Mouse (Mus musculus) lung, adult 2 months (tissue): ENCODE data around the gene Znhit6. TPM values are rescaled to one million over a fixed set of nuclear protein-coding genes. Genes with fewer than 3 reads are reported as not detected.
A peak's percentile ranks its signal among the peaks of the same experiment; 100 is the strongest.

Experiments
- DNase-seq: peaks from one replicate; pipeline ENCODE4 v3.0.0; 2022
- H3K4me1 ChIP-seq: fragments of 200-500 bp; 2 replicates; pipeline ENCODE4 v1.6.1; 2011; ENCODE audit warnings: low read length; ENCODE audit not compliant: control insufficient read depth, insufficient read depth
- H3K4me3 ChIP-seq: fragments of 200-500 bp; replicated peaks from 2 replicates; pipeline ENCODE3; 2011; ENCODE audit warnings: low read depth, mild to moderate bottlenecking, control low read depth, low read length; ENCODE audit errors: extremely low read depth
- CTCF ChIP-seq: fragments of 200-500 bp; IDR thresholded peaks from 2 replicates; pipeline ENCODE4 v1.5.1; 2011; ENCODE audit warnings: mild to moderate bottlenecking, low read length, control low read depth; ENCODE audit not compliant: insufficient read depth
- POLR2A ChIP-seq: fragments of 200-500 bp; IDR thresholded peaks from 2 replicates; pipeline ENCODE4 v1.6.1; 2011; ENCODE audit warnings: low read depth, mild to moderate bottlenecking, control low read depth, low read length, borderline replicate concordance; ENCODE audit errors: extremely low read depth
- WGBS: fragments of 180-500 bp; shearing (Covaris S2); methylation state at CpG from one replicate; pipeline ENCODE4 v1.1.7; 2018; 5-methylcytosine and 5-hydroxymethylcytosine counted together
- polyA plus RNA-seq: library from polyadenylated mRNA; depleted of rRNA; stranded (reverse); fragments of >200 nt; gene quantifications from 2 replicates; pipeline ENCODE4 v1.2.3, GENCODE M21; 2012; rRNA removed

Znhit6 gene
- polyA plus RNA-seq, 1 experiment = 4.2 TPM

GRCm38 (mm10) chr3:145649852-145650202 is 73.8 kb downstream of the Znhit6 start, which contains the start of gene Ccn1:
Gene Ccn1 (minus strand): TSS chr3:145649981.
- peak; percentile 84 for DNase-seq
- Histone ChIP-seq H3K4me1 (peaks cover 8% of the 10 kb centered on the region), H3K4me3 (peak within 1 kb of the TSS; percentile 81)
- WGBS = 1% methylated on average over 29 of the region's 29 CpGs
- peak; percentile 97 for TF ChIP-seq POLR2A
- no peak for TF ChIP-seq CTCF

- H3K4me3 ChIP-seq = peak overlapping the region; percentile 81
- 1% methylated on average over 18 of the region's 18 CpGs for WGBS
- DNase-seq = peak; percentile 53
- H3K4me1 ChIP-seq = peaks cover 8% of the 10 kb centered on the region
- TF ChIP-seq POLR2A (peak; percentile 32; the same call in 1 of the 2 replicates), CTCF (no peak)
These were observed 74.5 kb downstream of the Znhit6 start for GRCm38 (mm10) chr3:145650298-145651011.

DNA sequence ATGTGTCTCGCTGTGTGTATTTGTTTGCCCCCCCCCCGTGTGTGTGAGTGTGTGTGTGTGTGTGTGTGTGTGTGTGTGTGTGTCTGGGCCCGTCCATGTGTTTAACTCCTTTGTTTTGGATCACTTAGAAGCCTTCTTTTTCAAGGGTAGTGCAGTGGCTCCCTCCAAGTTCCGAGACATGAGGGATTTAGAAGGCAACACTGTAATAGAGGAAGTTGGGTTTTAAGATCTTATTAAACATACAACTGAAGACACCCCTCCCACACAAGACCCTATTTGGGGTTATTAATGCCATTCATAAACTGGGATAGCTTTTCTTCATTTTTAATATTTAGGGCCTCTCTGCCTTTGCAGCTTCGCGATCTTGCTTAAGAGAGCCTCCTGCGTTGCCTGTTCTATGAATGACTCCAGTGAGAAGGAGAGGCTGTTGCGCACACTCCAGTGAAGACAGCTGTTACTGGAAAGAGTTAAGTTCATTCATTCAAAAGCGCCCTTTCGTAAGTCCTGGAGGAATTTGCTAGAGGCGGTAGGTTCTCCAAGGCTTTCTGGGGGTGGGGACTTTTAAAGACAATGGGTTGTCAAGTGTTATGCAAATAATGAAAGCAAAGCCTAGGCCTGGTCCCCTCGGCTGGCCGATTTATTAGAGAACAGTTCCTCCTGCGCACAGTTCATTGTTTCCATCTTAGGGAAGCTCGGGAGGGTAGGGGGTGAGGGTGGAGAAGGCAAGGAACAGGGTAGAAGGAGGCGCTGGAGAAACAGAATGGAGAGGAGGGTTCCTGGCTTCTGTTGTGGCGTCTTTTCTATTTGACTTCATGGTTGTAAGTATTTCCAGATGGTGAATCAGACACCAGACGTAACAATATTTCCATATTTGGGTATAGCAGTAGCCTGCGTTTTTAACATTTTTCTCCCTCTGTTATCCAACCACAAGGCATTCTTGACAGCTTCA is 75.3 kb downstream of the Znhit6 start:
- peak overlapping the region; percentile 54 for H3K4me3 ChIP-seq
- peak; percentile 35 for DNase-seq
- H3K4me1 ChIP-seq = peaks cover 8% of the 10 kb centered on the region
- TF ChIP-seq POLR2A (peak; percentile 26; the same call in 1 of the 2 replicates), CTCF (no peak)
- WGBS = 11% methylated on average over 19 of the region's 19 CpGs

GRCm38 (mm10) chr3:145651978-145652321 is 75.9 kb downstream of the Znhit6 start:
- Histone ChIP-seq H3K4me3 (peak overlapping the region; percentile 26), H3K4me1 (peaks cover 8% of the 10 kb centered on the region)
- DNase-seq = no peak
- TF ChIP-seq CTCF (no peak), POLR2A (no peak)
- WGBS = 39% methylated on average over 10 of the region's 10 CpGs

DNA sequence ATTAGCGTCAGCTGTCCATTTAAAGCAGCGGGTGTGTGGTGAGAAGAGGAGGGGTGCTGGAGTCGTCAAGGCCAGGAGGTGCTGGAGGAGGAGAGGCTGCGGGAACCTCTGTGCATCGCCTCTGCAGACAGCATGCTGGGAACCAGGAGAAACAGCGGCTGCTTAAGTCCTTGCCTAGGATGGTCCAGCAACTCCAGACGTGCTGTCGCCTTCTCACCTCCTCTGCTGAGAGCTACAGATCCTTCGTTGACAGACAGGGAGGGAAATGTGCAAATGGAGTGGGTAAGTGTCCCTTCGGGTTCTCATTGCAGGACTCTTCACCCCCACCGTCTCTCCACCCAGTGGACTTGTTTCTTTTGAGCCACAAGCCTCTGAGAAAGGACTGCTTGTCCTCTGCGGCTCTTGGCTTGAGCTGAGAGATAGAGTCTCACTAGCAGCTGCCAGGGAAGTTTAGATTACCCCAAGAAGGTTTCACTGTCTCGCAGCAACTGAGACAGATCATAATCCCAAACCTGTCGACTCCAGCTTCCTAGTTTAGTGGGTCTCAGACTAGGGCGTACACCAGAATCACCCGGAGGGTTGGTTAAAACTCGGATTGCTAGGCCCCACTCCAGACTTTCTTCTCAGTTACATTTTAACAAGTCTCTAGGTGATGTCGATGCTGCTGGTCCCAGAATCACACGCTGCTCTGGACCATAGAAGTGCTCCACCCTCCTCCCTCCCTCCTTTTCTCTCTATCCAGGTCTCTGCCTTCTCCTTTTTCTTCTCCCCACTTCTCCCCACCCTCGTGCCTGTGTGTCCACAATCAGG is 76.5 kb downstream of the Znhit6 start:
- WGBS = 41% methylated on average over 20 of the region's 20 CpGs
- peak; percentile 44 for DNase-seq
- H3K4me3 ChIP-seq = peak overlapping the region; percentile 70
- TF ChIP-seq CTCF (no peak), POLR2A (0 out of 2 replicates have a peak, but pooled peaks have one; percentile 7)
- peaks cover 8% of the 10 kb centered on the region for H3K4me1 ChIP-seq

GRCm38 (mm10) chr3:145653191-145653940 is 77.4 kb downstream of the Znhit6 start:
- WGBS = 2% methylated on average over 53 of the region's 53 CpGs
- peak overlapping the region; percentile 70 for H3K4me3 ChIP-seq
- TF ChIP-seq CTCF (no peak), POLR2A (peak; percentile 37; the same call in 1 of the 2 replicates)

DNA sequence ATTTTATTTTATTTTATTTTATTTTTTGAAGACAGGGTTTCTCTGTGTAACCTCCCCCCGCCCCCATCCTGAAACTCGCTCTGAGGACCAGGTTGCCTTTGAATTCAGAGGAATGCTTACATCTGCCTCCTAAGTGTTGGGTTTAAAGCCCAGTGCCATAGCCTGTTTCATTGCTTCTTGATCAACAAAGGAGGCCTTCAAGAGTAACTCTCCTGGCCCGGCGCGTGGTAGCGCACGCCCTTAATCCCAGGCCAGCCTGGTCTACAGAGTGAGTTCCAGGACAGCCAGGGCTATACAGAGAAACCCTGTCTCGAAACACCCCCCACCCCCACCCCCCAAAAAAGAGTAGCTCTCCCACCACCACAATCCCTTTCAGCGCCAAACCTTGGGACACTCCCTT is 78.0 kb downstream of the Znhit6 start:
- DNase-seq = no peak
- Histone ChIP-seq H3K4me3 (no peak overlapping the region), H3K4me1 (peaks cover 8% of the 10 kb centered on the region)
- 89% methylated on average over 9 of the region's 9 CpGs for WGBS
- TF ChIP-seq CTCF = no peak
- TF ChIP-seq POLR2A = no peak

More at GRCm38 (mm10) chr3:145653191-145653940, 77.4 kb downstream of the Znhit6 start:
- peaks cover 8% of the 10 kb centered on the region for H3K4me1 ChIP-seq
- DNase-seq = peak; percentile 67

Other genes with a start within 250 kb of the Znhit6 start
- 79.9 and 102 TPM in 2 replicates for gene Ccn1, start 73.8 kb downstream of the Znhit6 start, polyA plus RNA-seq
- 16.1 and 20.7 TPM in 2 replicates for gene Ddah1, start 182.5 kb downstream of the Znhit6 start, polyA plus RNA-seq